Mouse (Mus musculus): ENCODE measurements at regions not wholly inside any gene's neighbourhood (a gene's known extent, or its start where the extent isn't known, plus 50 kb on each side); places are given as distances from the start of the nearest gene placed in this dataset.

- no peak for TF ChIP-seq CTCF (IDR thresholded peaks at IDR 0.05; ENCODE audit: insufficient read depth, low read length)
- TF ChIP-seq POLR2A (IDR thresholded peaks at IDR 0.05; ENCODE audit: borderline replicate concordance, extremely low read depth, low read depth, low read length), result no peak
Measured at GRCm38 (mm10) chr3:52446500-52446899, 178.4 kb downstream of the Foxo1 start.
